Mouse (Mus musculus) hindbrain, embryonic 16.5 days (tissue): ENCODE results near the gene Ceacam2. TPM values are rescaled to one million over a fixed set of nuclear protein-coding genes. Genes with fewer than 3 reads are reported as not detected.
"Not testable (repeated sequence)": the region's sequence is repeated elsewhere in the genome, so short reads cannot be mapped to it uniquely, and the experiment has no call there.

ENCODE experiments used
- ATAC-seq: fragments of 200-750 bp; cut with Nextera tagmentation; 2 replicates; pipeline ENCODE4 v1.8.0; 2017; ENCODE audit warnings: moderate TSS enrichment, moderate library complexity
- H3K27ac ChIP-seq: fragments of 300-500 bp; sonication (generic); 2 replicates; pipeline ENCODE4 v1.5.1; 2014; ENCODE audit warnings: low read depth, mild to moderate bottlenecking, control low read depth, low read length, moderate library complexity
- H3K27me3 ChIP-seq: fragments of 300-500 bp; sonication (generic); replicated peaks from 2 replicates; pipeline ENCODE4 v1.6.1; 2014; ENCODE audit warnings: low read length; ENCODE audit not compliant: control insufficient read depth, insufficient read depth
- H3K36me3 ChIP-seq: fragments of 300-500 bp; sonication (generic); 2 replicates; pipeline ENCODE4 v1.6.1; 2014; ENCODE audit warnings: mild to moderate bottlenecking, low read length, moderate library complexity, mixed read lengths; ENCODE audit not compliant: control insufficient read depth, insufficient read depth
- H3K4me1 ChIP-seq: fragments of 300-500 bp; sonication (generic); 2 replicates; pipeline ENCODE4 v1.6.1; 2014; ENCODE audit warnings: low read depth, low read length; ENCODE audit not compliant: control insufficient read depth, insufficient read depth
- H3K4me2 ChIP-seq: fragments of 300-500 bp; sonication (generic); 2 replicates; pipeline ENCODE4 v1.6.1; 2014; ENCODE audit warnings: mild to moderate bottlenecking, low read length, control low read depth, moderate library complexity
- H3K4me3 ChIP-seq: fragments of 300-500 bp; sonication (generic); 2 replicates; pipeline ENCODE4 v1.5.1; 2014; ENCODE audit warnings: mild to moderate bottlenecking, low read length, control low read depth, moderate library complexity
- H3K9ac ChIP-seq: fragments of 300-500 bp; sonication (generic); 2 replicates; pipeline ENCODE4 v1.6.1; 2014; ENCODE audit warnings: low read depth, mild to moderate bottlenecking, control low read depth, low read length, moderate library complexity
- H3K9me3 ChIP-seq: fragments of 300-500 bp; sonication (generic); 2 replicates; pipeline ENCODE4 v1.6.1; 2014; ENCODE audit warnings: mild to moderate bottlenecking, low read length, moderate library complexity; ENCODE audit not compliant: control insufficient read depth
- WGBS: fragments of 180-500 bp; shearing (Covaris S2); extraction: QIAGEN DNeasy Blood & Tissue Kit; methylation state at CpG from one replicate; pipeline ENCODE4 v1.1.7; 2014; 5-methylcytosine and 5-hydroxymethylcytosine counted together
- polyA plus RNA-seq: library from polyadenylated mRNA; unstranded; fragments of >200 nt; fragmentation: Nextera tagmentation; extraction: Ambion mirVana; gene quantifications from 2 replicates; pipeline ENCODE4 v1.2.1, GENCODE M21; 2015

The Ceacam2 gene
- polyA plus RNA-seq: 0.05 and 0.16 TPM in 2 replicates

DNA sequence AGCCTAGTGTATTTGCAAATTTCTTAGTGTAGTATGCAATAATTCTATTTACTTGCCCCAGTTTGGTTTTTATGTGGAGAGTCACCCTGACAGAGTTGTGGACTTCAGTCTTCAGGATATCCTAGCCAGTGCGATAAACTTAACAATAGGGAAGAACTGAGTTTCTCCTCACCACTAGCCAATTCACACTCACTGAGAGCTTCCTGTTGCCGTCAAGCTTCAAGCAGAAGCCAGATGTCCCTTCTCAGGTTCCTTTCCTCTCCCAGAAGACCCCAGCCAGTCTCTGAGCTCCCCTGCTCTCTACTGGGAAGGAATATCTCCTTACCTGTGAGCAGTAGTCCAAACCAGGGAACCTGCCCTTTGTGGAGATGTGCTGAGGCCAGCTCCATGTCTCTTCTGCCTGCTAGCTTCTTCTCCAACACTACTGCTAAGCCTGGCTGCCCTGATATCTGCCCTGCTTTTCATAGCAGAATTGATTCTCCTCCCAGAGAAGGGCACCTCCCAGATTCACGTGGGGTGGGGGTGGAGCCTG, at the start of gene Ceacam2:
TSS of gene Ceacam2 (minus strand) at position 482 of the 532 bp plus-strand sequence.
- not testable (repeated sequence) for H3K4me1 ChIP-seq, H3K36me3 ChIP-seq, ATAC-seq, H3K4me3 ChIP-seq, H3K9me3 ChIP-seq, H3K4me2 ChIP-seq, H3K27me3 ChIP-seq, H3K27ac ChIP-seq, H3K9ac ChIP-seq
- 79% methylated on average over 3 of the region's 3 CpGs for WGBS

DNA sequence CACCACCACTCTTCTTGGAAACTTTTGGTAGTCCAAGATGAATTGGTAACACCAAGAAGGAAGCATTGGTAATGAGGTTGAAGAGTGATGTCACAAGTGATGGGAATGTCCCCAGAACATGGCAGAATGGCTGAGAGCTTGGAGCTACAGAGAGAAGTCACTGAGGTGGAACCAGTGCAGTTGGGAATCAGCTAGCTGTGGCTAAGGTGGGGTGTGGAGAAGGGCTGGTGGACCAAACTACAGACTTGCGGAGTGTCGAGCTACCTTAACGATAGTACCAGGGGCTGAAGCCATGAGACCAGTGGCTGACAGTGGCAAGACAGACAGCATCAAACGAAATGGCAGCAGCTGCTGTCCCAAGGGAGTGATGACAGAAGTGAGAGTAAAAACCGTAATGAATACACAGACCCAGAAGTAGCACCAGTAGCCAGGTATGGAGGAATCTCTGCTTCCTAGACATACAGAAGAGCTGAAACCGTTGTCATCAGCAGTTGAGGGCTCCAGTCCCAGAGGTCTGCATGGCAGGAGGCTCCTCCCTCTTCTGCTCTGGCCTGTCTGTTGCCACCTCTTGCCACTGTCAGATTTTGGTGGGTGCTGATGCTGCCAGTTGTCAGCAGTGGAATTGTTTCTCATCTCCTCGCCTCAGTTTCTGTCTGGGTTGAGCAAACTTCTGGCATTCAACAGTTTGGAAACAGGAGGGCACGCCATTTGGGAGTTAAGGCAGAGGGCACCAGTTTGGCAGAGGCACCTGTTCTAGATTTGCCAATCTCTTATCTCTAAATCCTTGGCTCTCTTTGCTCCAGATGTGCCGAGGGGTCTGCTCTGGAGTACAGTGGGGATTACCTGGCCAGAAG, 45.9 kb upstream of the Ceacam2 start:
- ATAC-seq: no peak
- 81% methylated on average over 9 of the region's 9 CpGs for WGBS
- Histone ChIP-seq H3K4me1 (no peaks in the 10 kb centered on the region), H3K36me3 (no peaks in the 10 kb centered on the region), H3K27me3 (no peaks in the 10 kb centered on the region), H3K9ac (no peak overlapping the region), H3K4me3 (no peak overlapping the region), H3K4me2 (no peak overlapping the region), H3K9me3 (no peaks in the 10 kb centered on the region), H3K27ac (no peak overlapping the region)

DNA sequence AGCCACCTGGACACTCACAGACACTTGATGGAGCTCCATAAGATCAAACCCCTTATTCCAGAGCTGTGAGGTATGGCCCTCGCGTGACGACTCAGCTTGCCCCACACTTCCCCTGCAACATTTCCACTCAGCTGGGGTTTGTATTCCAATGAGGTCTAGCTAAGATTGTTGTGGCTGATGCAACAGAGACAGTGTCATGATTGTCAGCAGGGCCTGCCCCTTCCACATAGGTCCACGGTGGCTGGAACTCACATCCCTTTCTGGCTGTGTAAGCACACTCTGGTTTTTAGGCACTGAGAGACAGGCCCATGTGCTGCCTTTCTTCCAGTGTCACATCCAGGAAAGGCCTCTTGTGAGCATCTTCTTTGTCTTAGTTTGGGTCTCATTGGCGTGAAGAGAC, 45.0 kb upstream of the Ceacam2 start:
- H3K27me3 ChIP-seq: no peaks in the 10 kb centered on the region
- no peak overlapping the region for H3K27ac ChIP-seq
- no peaks in the 10 kb centered on the region for H3K9me3 ChIP-seq
- 83% methylated on average over 5 of the region's 5 CpGs for WGBS
- H3K4me1 ChIP-seq: no peaks in the 10 kb centered on the region
- H3K4me3 ChIP-seq: no peak overlapping the region
- no peak overlapping the region for H3K9ac ChIP-seq
- H3K36me3 ChIP-seq: no peaks in the 10 kb centered on the region
- no peak overlapping the region for H3K4me2 ChIP-seq
- ATAC-seq: no peak

DNA sequence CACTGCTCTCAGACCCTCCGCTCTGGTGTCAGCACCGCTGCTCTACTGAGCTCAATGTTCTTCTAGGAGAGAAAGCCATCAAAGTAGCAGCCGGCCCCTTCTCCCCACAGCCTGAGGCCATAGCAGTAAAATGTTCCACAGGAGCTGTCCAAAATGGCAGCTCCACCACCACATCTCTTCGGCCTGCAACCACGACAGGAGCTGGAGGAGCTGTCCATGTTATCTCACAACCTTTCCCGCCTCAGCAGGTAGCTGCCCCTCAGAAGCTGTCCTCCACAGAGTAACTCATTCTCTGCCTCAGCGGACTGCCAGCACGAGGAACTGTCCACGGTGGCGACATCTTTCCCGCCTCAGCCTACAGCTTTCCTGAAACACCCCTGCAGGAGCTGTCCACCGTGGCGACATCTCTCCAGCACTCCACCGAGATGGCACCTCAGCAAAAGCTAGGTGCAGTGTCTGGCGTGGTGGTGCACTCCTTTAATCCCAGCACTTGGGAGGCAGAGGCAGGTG, 42.7 kb upstream of the Ceacam2 start:
- no peaks in the 10 kb centered on the region for H3K4me1 ChIP-seq

DNA sequence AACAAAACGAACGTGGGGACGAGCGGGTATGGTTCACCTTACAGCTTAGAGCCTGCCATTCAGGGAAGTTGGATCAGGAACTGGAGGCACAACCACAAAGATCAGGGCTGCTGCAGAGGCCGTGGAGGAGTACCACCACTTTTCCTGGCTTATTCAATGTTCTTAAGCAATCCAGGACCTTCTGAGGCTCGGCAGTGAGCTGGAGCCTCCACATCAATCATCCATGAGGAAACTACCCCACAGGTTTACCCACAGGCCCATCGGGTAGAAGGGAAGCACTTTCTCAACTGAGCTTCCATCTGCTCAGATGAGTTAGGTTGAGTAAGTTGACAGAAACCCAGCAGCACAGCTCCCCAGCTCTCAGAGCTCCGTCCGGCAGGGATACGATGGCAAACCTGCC, 39.8 kb upstream of the Ceacam2 start:
- H3K36me3 ChIP-seq: no peaks in the 10 kb centered on the region
- no peak for ATAC-seq
- H3K9ac ChIP-seq: no peak overlapping the region
- no peak overlapping the region for H3K4me3 ChIP-seq
- no peaks in the 10 kb centered on the region for H3K4me1 ChIP-seq
- no peak overlapping the region for H3K27ac ChIP-seq
- H3K9me3 ChIP-seq: no peaks in the 10 kb centered on the region
- no peaks in the 10 kb centered on the region for H3K27me3 ChIP-seq
- 85% methylated on average over 10 of the region's 10 CpGs for WGBS
- no peak overlapping the region for H3K4me2 ChIP-seq

More for the DNA sequence above, 42.7 kb upstream of the Ceacam2 start:
- Histone ChIP-seq H3K27me3 (no peaks in the 10 kb centered on the region), H3K9ac (no peak overlapping the region), H3K4me2 (no peak overlapping the region), H3K36me3 (no peaks in the 10 kb centered on the region), H3K27ac (no peak overlapping the region), H3K9me3 (no peaks in the 10 kb centered on the region), H3K4me3 (no peak overlapping the region)
- ATAC-seq: no peak
- 90% methylated on average over 15 of the region's 15 CpGs for WGBS

DNA sequence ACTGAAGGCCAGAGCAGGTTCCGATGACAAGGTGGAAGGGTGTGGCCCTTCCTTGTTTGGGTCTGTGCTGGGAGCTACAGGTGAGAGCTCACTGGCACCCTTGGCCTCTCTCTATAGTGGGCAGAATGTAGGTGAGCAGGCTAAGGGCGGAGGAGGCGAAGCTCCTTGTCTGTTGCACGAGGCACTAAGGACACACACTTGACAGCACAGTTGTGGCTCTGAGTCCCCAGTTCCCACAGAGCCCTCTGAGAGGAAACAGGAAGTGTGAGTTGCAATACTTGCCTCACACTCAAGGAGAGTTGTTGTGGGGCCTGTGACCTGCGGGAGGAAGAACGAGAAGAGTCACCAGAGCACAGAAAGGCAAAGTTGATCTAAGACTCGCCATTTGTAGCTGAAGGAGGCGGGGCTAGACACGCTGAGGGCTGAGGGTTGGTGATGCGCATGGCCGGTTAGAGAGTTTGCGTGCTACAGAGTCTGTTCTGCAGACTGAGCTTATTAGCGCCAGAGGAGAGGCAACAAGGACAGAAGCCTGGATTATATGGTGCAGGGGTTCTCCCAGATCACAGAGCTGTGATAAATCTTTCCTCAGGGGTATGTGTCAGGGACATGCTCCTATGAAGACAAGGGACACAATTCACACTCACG, 37.3 kb upstream of the Ceacam2 start:
- H3K27ac ChIP-seq, H3K9me3 ChIP-seq, H3K36me3 ChIP-seq, ATAC-seq, H3K4me3 ChIP-seq, H3K27me3 ChIP-seq, H3K4me1 ChIP-seq, H3K9ac ChIP-seq, H3K4me2 ChIP-seq: not testable (repeated sequence)
- 66% methylated on average over 12 of the region's 14 CpGs for WGBS

DNA sequence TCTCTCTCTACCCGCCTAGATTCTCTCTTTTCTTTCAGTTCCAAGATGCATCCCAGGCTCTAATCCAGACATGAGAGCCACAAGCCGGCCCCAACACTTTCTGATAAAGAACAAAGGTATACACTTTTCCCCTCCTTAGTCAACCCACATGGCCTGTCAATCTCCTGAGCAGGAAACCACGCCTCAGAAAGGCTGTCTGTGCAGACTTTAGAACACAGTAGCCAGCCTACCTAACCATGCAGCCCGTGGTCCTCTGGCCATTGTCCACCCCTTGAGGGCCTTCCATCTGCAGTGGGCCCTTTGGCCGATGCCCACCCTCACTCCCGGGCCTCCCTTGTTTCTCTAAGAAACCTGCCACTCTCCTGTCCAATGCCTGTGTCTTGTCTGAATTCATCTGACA, 36.7 kb upstream of the Ceacam2 start:
- H3K9me3 ChIP-seq, H3K4me2 ChIP-seq, H3K4me1 ChIP-seq, H3K9ac ChIP-seq, ATAC-seq, H3K36me3 ChIP-seq, H3K27ac ChIP-seq, H3K27me3 ChIP-seq, H3K4me3 ChIP-seq: not testable (repeated sequence)
- 48% methylated on average over 6 of the region's 6 CpGs for WGBS

DNA sequence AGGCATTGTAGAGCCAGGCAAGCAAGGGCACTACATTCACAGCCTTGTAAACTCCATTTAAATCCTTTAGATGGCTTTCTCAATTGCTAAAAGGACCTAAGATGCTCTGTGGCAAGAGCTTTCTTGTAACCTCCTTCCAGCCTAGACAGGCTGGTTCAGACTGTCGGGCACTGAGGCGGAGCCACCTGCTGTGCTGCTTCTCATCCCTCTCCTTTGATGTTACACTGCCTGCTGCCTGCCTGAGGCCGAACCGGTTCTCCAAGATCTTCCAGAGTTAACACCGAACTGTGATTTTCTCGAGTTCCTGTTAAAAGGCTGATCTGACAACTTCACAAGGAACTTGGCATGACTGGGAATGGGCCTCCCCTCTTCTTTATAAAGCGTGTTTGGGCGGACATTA, 36.2 kb upstream of the Ceacam2 start:
- Histone ChIP-seq H3K27me3 (no peaks in the 10 kb centered on the region), H3K36me3 (no peaks in the 10 kb centered on the region), H3K9me3 (no peaks in the 10 kb centered on the region), H3K9ac (no peak overlapping the region), H3K27ac (no peak overlapping the region), H3K4me3 (no peak overlapping the region), H3K4me1 (no peaks in the 10 kb centered on the region), H3K4me2 (no peak overlapping the region)
- no peak for ATAC-seq
- 19% methylated on average over 8 of the region's 8 CpGs for WGBS

DNA sequence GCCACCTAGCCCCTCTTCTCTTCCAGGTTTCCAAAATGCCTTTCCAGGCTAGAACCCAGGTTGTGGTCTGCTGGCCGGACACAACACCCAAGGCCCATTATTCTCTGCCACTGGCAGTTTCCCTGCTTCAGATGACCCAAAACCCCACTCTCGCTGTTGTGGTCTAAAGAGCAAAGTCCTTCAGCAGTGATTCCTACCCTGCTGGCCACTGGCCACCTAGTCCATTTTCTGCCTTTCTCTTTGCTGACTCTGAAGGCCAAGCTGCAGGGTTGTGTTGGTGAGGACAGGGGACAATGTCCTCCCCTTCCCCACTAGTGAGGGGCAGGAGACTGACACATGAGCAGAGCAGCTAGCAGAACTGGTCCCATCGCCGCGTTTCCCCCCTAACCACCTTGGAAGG, 35.4 kb upstream of the Ceacam2 start:
- Histone ChIP-seq H3K27ac (no peak overlapping the region), H3K36me3 (no peaks in the 10 kb centered on the region), H3K4me3 (no peak overlapping the region), H3K4me1 (no peaks in the 10 kb centered on the region), H3K4me2 (no peak overlapping the region), H3K9me3 (no peaks in the 10 kb centered on the region), H3K27me3 (no peaks in the 10 kb centered on the region), H3K9ac (no peak overlapping the region)
- ATAC-seq: no peak
- 88% methylated on average over 5 of the region's 5 CpGs for WGBS
